Comparison of ENCODE assay signal across 8 mouse cellular contexts in genomic region chr7:118976414-118977166, GRCm38 (mm10). TPM values are rescaled to one million over a fixed set of nuclear protein-coding genes. Genes with fewer than 3 reads are reported as not detected.
A peak's percentile ranks its signal among the peaks of the same experiment; 100 is the strongest.
DNase-seq lines count a peak whose midpoint lies in the region; ATAC-seq lines count a peak whose summit lies in the region.

No protein-coding gene starts in this region.

- no peak overlapping the region for H3K9ac ChIP-seq in embryonic facial prominence, embryonic 13.5 days
- H3K9ac ChIP-seq in heart, embryonic 11.5 days (ENCODE audit: low read depth, low read length), result no peak overlapping the region
- no peak overlapping the region for H3K9ac ChIP-seq in midbrain, embryonic 11.5 days (ENCODE audit: low read length)

- H3K4me3 ChIP-seq in embryonic facial prominence, embryonic 13.5 days, result no peak overlapping the region
- 0 out of 2 replicates have a peak overlapping the region, but pooled peaks have one; percentile 15 for H3K4me3 ChIP-seq in heart, embryonic 11.5 days (ENCODE audit: low read depth, low read length)
- H3K4me3 ChIP-seq in midbrain, embryonic 11.5 days (ENCODE audit: low read depth, low read length), result no peak overlapping the region

- no peak overlapping the region for H3K4me2 ChIP-seq in embryonic facial prominence, embryonic 13.5 days
- H3K4me2 ChIP-seq in heart, embryonic 11.5 days, result peak overlapping the region; percentile 37
- no peak overlapping the region; the same call in 1 of the 2 replicates for H3K4me2 ChIP-seq in midbrain, embryonic 11.5 days

- H3K36me3 ChIP-seq in embryonic facial prominence, embryonic 13.5 days, result peaks cover 84% of the 10 kb centered on the region
- no peaks in the 10 kb centered on the region for H3K36me3 ChIP-seq in heart, embryonic 11.5 days (ENCODE audit: control insufficient read depth, insufficient read depth, low read length)
- H3K36me3 ChIP-seq in midbrain, embryonic 11.5 days (ENCODE audit: control insufficient read depth, insufficient read depth, low read length), result peaks cover 11% of the 10 kb centered on the region

- no peak for ATAC-seq in embryonic facial prominence, embryonic 13.5 days (ENCODE audit: insufficient number of reproducible peaks, insufficient read depth, low FRiP score, low TSS enrichment, low read depth)
- peak; percentile 21; the same call in 1 of the 2 replicates for ATAC-seq in heart, embryonic 11.5 days (replicated peaks; ENCODE audit: insufficient number of reproducible peaks, low FRiP score, low TSS enrichment)
- ATAC-seq in midbrain, embryonic 11.5 days (ENCODE audit: low FRiP score), result peak; percentile 81
- ATAC-seq in erythroid progenitor cell, adult 5-6 weeks (replicated peaks; ENCODE audit: low FRiP score, poor library complexity, severe bottlenecking), result no peak

- H3K9me3 ChIP-seq in embryonic facial prominence, embryonic 13.5 days, result no peaks in the 10 kb centered on the region
- no peaks in the 10 kb centered on the region for H3K9me3 ChIP-seq in heart, embryonic 11.5 days (replicated peaks; ENCODE audit: control insufficient read depth, low read length)
- H3K9me3 ChIP-seq in midbrain, embryonic 11.5 days (ENCODE audit: control insufficient read depth, low read length), result no peaks in the 10 kb centered on the region

- no peaks in the 10 kb centered on the region for H3K27me3 ChIP-seq in embryonic facial prominence, embryonic 13.5 days
- H3K27me3 ChIP-seq in heart, embryonic 11.5 days (ENCODE audit: control insufficient read depth, insufficient read depth, low read length), result no peaks in the 10 kb centered on the region
- no peaks in the 10 kb centered on the region for H3K27me3 ChIP-seq in midbrain, embryonic 11.5 days (ENCODE audit: control insufficient read depth, insufficient read depth, low read length)

- 30% methylated on average over 14 of the region's 14 CpGs for WGBS in embryonic facial prominence, embryonic 13.5 days
- 28% methylated on average over 14 of the region's 14 CpGs for WGBS in heart, embryonic 11.5 days (ENCODE audit: insufficient replicate concordance)
- WGBS in midbrain, embryonic 11.5 days, result 21% methylated on average over 14 of the region's 14 CpGs

- peaks cover 11% of the 10 kb centered on the region for H3K4me1 ChIP-seq in embryonic facial prominence, embryonic 13.5 days
- H3K4me1 ChIP-seq in heart, embryonic 11.5 days (ENCODE audit: control insufficient read depth, insufficient read depth, low read length), result peaks cover 5% of the 10 kb centered on the region; the same call in 1 of the 2 replicates
- peaks cover 29% of the 10 kb centered on the region for H3K4me1 ChIP-seq in midbrain, embryonic 11.5 days (ENCODE audit: control insufficient read depth, insufficient read depth, low read length)

- H3K27ac ChIP-seq in embryonic facial prominence, embryonic 13.5 days, result 0 out of 2 replicates have a peak overlapping the region, but pooled peaks have one; percentile 22
- peak overlapping the region; percentile 24; the same call in 1 of the 2 replicates for H3K27ac ChIP-seq in heart, embryonic 11.5 days (ENCODE audit: low read depth, low read length)
- peak overlapping the region; percentile 3; the same call in 1 of the 2 replicates for H3K27ac ChIP-seq in midbrain, embryonic 11.5 days (ENCODE audit: low read depth, low read length)

- peak; percentile 17 for DNase-seq in B cell, adult 2 months
- peak; percentile 37 for DNase-seq in CD4-positive, CD25-positive, alpha-beta regulatory T cell, adult 2 months (ENCODE audit: low read depth, low spot score)
- peak; percentile 51 for DNase-seq in layer of hippocampus, adult 9-10 months (ENCODE audit: low spot score)
- DNase-seq in midbrain, embryonic 11.5 days (ENCODE audit: low spot score, missing footprints), result peak; percentile 91
- DNase-seq in thymus, postnatal 36 days, result peak; percentile 37 to 41

RNA-seq across cellular contexts. Expression of gene Gprc5b, which starts 18.4 kb away (rescaled TPM):
- 9.7 and 11.5 TPM in 2 replicates for polyA plus RNA-seq in embryonic facial prominence, embryonic 13.5 days (2015; fragmentation: Nextera tagmentation; extraction: Ambion mirVana)
- polyA plus RNA-seq in heart, embryonic 11.5 days (2014; fragmentation: Nextera tagmentation; extraction: Ambion mirVana), result 4.1 and 5.7 TPM in 2 replicates
- polyA plus RNA-seq in midbrain, embryonic 11.5 days (2014; fragmentation: Nextera tagmentation; extraction: Ambion mirVana), result 20.0 and 20.1 TPM in 2 replicates
- total RNA-seq in erythroid progenitor cell, adult 5-6 weeks (2015; ENCODE audit: low replicate concordance), result not detected in 2 replicates
- total RNA-seq in erythroid progenitor cell, adult 5-6 weeks (2017; ENCODE audit: low replicate concordance), result 0.08 TPM in 1 of 2 replicates, not detected in the other

Comparison
In these comparisons a context has a peak if more than half of its experiments do, and no peak if none do; other contexts are left out.
1. DNase-seq: peak in every context shown above with its lines; median percentile 91 in midbrain, embryonic 11.5 days; 51 in layer of hippocampus, adult 9-10 months; 39 in thymus, postnatal 36 days; 37 in CD4-positive, CD25-positive, alpha-beta regulatory T cell, adult 2 months; 17 in B cell, adult 2 months.
2. ATAC-seq: peak in heart, embryonic 11.5 days (single experiment) and midbrain, embryonic 11.5 days (single experiment); none in embryonic facial prominence, embryonic 13.5 days (single experiment) and erythroid progenitor cell, adult 5-6 weeks (single experiment).
3. Peak in every context shown above with its lines, with median percentiles within 50 percentile points of each other: H3K27ac ChIP-seq.